Mouse (Mus musculus): ENCODE results near the gene Prkcb.
A peak's percentile ranks its signal among the peaks of the same experiment; 100 is the strongest.

The Prkcb gene

DNA sequence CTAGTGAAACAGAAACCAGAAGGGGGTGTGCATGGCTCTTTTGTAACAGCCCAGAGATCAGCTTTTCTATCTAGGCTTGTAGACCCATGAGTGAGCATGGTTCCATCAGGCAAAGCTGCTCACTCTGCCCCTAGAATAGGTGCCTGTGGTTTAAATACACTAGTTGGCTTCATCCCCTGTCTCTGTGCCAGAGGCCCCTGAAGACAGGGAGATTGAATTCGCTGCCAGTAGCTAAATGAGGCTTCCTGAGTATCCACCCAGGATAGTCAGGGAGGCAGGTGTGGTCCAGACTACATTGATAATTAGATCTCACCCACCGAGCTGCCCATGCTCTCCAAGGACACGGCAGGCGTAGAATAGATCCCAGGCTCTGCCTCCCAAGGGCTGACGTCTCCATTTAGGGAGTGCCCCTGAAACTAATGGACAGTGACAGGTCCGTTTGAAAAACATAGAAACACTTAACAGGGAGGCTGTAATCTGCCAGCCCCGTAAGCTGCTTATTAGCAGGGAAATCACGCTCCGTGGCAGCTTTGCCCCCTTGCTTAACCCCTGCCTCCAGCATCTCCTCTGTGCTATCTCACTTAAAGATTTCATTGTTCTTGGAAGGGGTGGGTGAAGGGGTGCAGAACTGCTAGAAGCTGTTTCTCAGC is 333.7 kb downstream of the Prkcb start:
- DNase-seq, result no peak

DNA sequence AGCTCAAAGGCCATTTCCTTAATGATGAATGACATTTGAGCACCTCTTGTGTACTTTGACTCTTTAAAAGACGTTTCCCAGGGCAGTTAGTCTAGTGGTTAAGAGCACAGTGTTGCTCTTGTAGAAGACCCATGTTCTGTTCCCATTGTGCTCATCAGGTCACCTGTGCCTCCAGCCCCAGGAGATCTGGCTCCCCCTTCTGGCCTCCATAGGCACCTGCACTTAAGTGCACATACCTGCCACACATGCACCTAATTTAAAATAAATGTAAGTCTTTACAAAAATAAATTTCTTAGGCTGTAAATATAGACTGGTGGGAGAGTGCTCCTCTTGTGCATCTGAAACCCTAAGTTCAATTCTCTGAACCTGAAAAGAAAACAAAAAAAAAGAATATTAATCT is 335.2 kb downstream of the Prkcb start:
- no peak for DNase-seq

DNA sequence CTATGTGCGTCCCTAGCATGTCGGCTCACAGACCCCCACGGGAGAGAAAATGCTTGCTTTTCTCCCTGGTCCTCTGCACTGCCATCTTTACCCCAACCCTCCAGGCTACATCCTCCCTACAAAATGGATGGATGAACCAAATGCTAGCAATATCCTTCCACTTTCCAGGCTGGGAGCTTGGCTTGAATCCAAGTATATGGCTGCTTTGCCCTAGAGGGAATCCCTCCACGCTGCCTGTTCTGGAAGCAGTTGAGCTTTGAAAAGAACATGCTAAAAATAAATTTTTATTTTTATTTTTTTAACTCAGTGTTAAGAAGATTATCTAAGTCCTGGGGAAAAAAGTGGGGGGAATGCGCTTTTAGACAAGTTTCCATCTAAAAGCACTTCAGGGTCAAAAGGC is 339.5 kb downstream of the Prkcb start:
- DNase-seq, result no peak

DNA sequence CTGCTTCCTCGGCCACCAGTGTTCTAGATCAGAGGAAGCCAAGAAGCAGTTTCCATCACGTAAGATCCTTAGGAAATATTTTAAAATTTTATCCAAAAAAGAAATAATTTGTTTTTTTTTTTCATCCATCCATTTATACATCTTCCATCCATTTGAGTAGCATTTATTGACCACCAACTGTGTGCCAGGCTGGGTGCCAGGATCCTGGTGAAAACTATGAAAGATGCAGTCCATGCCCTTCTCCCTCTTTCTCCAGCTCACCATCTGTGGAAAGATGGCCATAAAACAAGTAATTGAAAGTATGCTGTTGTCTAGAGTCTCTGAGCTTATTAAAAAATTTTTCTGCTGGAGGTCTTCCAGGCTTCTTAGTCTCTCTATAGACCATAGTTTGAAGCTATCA is 341.8 kb downstream of the Prkcb start:
- no peak for DNase-seq

DNA sequence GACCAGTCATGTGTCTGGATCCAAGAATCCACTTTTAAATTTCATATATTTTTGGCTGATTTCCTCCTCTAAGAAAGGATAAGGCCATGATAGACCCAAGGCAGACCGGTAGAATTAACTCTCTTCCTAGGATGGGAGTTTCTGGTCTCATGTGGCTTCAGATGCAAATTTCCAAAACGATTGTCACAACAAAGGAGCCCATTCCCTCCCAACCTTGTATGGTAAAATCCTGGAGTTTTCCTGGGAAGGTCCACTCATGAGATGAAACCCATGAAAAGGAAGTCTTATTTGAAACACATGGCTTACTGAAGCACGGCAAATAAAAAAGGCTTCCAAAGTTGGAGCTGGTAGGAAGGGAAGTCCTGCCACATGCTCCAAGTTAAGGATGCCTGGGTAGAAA is 342.6 kb downstream of the Prkcb start:
- DNase-seq, result no peak

DNA sequence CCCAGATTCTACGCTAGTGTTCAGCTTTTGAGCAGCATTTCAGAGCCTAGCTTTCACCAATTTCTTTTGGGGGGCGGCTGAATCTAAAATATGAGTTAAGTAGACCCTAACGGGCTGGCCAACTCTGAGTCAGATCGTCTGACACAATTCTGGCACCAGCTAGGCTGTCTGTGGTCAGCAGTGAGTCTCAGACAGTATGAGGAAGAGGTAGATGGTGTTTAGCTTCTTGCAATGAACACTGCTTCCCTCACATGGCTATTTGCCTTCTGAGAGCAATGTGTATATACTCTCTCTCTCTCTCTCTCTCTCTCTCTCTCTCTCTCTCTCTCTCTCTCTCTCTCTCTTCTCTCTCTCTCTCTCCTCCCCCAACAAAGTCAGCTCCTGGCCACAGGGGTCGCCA is 344.4 kb downstream of the Prkcb start:
- DNase-seq, result no peak

DNA sequence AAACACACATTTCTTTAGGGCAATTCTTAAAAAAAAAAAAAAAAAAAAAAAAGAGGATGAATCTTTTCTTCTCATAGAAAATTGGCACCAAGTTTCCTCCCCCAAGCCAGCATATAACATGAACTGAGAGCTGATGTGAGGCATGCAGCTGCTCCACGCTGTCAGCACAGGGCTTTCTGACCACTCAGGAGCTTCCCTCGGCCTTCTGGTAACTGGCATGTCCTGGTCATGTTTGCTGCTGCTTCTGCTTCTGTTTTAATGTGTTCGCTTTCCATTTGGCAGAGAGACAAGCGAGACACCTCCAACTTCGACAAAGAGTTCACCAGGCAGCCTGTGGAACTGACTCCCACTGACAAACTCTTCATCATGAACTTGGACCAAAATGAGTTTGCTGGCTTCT is 344.9 kb downstream of the Prkcb start:
- DNase-seq, result no peak

DNA sequence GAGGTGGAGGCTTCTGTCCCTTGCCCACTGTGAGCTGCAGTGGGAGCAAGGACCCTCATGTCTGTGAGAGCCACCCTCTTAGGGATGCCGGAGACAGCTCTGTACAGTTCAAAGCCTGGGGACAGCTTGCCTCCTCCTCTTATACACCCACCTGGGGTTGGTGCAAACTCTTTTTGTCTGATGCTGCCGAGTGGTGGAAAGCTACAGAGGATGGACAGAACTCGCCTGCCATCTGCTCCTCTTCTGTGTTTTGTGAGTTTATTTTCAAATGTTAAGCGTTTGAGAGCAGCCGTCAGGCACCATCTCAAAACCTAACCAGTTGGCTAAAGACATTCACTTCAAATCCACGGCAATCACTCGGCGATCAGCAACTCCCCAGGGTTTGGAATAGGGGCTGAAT is 355.1 kb downstream of the Prkcb start:
- no peak for DNase-seq

DNA sequence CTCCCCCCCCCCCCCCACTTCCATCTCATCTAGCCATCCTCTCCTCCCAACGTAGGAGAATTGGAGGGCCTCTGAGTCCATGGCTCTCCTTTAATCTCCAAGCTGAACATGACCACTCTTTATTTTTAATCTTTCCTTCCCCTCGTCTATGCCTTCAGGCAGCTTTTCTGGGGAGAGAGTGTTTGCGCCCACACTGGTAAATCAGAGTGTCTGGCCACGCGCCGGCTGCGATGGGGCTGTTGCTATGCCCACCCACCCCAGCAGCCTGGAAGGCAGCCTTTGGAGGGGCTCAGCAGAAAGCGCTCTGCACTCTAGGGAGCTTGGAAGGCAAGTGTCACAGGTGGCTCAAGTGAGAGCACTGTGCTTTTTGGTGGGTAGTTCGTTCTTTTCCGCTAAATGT is 360.8 kb downstream of the Prkcb start:
- no peak for DNase-seq

DNA sequence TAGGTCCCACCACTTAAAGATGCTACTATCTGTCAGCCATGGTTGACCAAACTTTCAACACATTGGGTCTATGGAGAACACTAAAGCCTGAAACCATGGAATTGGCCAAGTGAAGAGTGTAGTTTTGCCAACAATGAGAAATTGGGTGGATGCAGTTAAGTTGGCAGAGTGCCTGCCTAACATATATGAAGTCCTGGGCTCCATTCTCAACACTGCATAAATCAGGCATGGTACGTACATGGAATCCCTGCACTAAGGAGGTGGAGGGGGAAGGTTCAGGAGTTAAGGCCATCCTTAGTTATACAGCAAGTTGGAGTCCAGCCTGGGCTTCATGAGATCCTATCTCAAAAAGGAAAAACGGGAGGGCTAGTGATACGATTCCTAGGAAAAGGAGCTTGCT is 364.0 kb downstream of the Prkcb start:
- no peak for DNase-seq

DNA sequence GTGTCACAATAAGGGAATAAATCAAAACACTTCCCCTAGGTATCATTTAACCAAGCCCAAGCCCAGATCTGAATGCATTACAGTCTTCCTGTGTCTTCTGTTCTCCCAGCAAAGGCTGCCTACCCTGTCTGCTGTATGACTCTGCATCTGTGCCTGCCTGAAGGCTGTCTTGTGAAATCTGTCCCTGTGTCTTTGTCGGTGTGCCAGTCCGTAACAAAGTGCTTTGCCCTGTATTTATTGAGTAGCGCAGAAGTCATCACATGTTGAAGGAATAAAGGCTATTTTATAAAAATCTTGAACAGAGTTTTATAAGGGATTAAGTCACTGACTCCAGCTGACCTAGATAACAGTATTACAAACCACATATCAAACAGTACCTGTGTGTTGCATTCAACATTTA is 368.1 kb downstream of the Prkcb start:
- no peak for DNase-seq

DNA sequence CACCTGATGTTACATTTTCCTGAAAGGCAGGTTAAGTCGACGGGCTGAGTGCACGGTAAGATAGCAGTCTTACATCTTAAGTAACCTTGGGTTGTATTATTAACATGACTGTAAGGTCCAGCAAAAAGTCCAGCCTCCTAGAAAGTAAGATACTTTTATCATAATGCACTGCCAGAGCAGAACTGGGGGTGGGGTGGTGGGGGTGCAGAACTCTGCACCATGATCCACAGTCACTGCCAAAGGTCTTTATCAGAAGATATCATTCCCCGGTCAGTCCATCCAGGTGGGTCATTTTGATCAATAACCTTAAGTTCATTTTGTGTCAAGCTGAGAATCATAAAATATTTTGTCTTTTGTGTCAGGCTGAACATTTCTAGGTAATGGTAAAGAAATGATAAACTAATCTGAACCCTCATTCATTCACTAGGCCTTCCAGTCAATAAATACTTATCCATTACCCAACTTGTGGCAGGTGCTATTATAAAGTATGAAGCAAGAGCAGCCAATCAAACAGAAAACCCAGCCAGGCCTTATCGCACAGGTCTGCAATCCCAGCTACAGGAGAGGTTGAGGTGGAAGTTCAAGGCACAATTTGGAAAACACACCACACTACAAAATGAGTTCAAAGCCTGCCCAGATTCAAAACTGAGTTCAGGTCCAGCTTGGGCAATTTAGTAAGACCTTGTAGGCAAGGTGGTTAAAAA is 369.0 kb downstream of the Prkcb start:
- no peak for DNase-seq

DNA sequence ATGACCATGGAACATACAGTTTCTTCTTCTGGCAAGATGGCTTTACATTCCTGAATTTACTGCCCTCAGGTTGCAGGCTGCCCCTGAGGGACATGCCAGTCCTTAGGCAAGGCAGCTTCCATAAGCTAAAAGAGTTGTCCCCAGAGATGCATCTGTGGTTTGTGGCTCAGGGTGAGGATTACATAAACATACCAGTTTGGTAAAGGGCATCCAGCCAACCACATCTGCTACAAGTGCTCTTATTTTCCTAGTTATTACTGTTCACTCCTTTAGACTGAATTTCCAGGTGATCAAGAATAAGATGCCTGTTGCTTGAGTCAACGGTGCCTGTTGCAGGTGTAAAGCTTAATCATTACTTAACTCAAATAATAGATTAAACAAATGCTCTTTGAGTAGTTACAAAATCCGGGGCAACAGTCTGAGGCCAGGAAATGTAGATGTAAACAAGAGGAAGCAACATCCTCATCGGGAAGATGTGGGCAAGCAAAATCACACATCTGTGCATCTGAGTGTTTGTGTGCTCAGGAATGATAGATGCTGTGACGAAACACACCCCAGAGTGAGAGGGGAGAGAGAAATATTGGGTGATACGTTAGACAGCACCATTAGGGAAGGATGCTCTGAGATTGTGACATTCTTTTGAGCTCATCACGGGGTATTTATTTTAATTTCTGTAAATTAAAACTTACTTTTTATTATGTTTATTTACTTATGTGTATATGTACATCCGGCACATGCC is 376.9 kb downstream of the Prkcb start:
- no peak for DNase-seq

DNA sequence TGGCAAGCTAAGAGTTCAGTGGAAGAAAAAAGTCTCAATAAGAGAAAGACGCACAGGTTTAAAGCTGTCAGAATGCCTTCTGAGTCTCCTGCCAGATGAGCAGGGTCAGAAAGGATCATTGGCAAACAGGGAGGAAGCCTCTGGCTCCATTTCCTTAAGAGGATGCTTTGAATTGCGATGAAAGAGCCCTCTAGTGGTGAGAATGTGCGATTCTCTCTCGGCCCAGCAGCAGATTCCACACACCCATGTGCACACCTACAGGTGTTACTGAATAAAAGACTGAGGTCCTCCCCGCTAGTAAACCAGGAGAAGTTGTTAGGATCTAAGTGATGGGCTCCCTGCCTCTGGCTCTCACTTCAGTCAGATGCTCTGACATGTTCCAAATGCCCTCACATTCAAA is 379.4 kb downstream of the Prkcb start:
- no peak for DNase-seq

DNA sequence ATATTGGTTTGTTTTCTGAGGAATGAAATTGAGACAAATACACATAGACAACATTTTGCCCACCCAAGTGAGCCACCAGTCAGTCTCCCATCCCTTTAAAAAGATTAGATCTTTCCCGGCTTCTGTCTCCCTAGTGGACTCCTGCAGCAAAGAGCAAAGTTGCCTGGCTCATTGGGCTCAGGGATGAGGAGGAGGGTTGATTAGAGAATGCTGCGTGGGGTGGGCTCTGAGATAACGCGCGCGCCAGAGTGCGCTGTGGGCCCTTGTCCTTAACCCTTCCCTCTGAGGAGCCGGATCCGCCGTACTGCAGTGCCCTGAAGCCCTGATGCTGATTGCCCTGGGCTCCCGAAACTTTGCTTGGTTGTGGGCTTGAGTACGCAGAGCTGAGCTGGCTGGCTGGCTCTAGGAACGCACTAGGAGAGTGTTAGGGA is 381.9 kb downstream of the Prkcb start, which contains the start of gene Cacng3:
Gene Cacng3, plus strand, starts transcription at position 51 of the 431 bp plus-strand sequence.
- DNase-seq, result no peak

DNA sequence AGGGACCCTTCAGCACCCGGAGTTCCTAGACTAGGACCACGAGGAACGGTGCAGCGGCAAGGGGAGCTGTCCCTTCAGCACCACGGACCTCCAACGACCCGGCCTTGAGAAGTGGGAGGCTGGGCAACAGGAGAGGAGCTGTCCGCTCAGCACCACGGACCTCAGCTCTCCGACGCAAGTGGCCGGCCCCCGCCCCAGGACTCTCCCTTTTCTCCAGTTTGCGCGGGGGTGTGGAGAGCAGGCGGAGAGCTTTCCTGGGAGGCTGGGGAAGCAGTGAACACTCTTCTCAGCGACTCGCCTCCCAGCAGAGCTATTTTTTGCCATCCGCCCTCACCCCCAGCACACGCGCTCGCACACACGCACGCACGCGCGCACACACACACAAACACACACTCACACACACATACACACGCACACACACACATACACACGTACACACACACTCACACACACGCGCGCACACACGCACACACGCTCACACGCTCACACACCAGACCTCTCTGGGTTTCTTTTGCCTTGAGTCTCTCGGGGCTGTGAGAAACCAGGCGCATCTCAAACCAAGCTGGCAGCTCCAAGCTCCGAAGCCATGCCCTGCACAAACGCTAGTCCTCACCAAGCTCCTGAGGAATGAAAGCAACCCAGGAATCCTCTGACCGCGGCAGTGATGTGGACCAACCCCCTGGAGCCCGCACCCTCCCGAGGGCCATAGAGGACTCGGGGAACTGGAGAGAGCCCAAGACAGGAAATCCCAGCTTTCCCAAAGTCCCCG is 382.5 kb downstream of the Prkcb start:
- DNase-seq, result peak; percentile 59

DNA sequence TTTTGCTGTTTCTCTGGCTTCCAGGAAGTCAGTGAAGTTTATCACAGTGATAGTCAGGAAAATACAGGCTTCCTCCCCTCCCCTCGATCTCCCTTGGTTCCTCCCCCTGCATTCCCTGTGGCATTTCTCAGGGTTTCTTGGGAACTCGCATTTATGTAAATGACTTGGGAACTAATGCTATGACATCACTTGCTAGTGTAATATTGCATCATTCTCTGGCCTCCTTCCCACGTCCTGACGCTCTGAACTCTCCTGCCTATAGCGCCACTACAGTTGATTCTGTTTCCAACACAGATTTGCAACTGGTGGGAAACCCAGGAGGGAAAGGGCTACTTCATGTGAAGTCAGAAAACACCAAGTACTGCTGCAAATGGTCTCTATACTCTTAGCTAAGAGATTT is 384.4 kb downstream of the Prkcb start:
- DNase-seq, result no peak

DNA sequence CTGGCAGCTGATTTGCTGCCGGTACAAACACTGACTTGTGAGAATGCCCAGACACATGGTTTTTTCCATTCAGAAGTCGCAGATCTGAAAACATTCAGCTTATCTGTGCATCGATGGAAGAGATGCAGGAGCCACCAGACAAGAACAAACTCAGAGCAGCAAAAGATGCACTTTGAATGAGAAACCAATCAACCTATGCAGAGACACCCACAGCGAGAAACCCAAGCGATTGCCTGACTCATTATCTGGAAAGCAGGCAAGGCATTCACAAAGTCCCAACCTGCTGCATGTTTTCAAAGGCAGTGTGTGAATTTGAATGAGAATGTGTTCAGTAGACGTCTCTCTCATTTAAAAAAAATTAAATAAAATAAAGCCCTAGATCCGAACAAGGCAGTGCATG is 386.7 kb downstream of the Prkcb start:
- DNase-seq, result no peak
